Mouse (Mus musculus) forebrain, embryonic 10.5 days (tissue): Measurements from ENCODE around the gene Zfp64. TPM values are rescaled to one million over a fixed set of nuclear protein-coding genes. Genes with fewer than 3 reads are reported as not detected.
A peak's percentile ranks its signal among the peaks of the same experiment; 100 is the strongest.

ENCODE experiments used
- DNase-seq: peaks from one replicate; pipeline ENCODE4 v3.0.0-alpha.2; 2017; ENCODE audit warnings: low spot score; ENCODE audit errors: extremely low spot score
- H3K27ac ChIP-seq: fragments of 300-500 bp; sonication (generic); 2 replicates; pipeline ENCODE4 v1.5.1; 2016; ENCODE audit warnings: mild to moderate bottlenecking
- H3K27me3 ChIP-seq: fragments of 300-500 bp; sonication (generic); 2 replicates; pipeline ENCODE4 v1.6.1; 2016; ENCODE audit warnings: mild to moderate bottlenecking; ENCODE audit not compliant: poor library complexity, severe bottlenecking
- H3K36me3 ChIP-seq: fragments of 300-500 bp; sonication (generic); replicated peaks from 2 replicates; pipeline ENCODE4 v1.6.1; 2016; ENCODE audit warnings: mild to moderate bottlenecking, moderate library complexity
- H3K4me1 ChIP-seq: fragments of 300-500 bp; sonication (generic); 2 replicates; pipeline ENCODE4 v1.6.1; 2016
- H3K4me3 ChIP-seq: fragments of 300-500 bp; sonication (generic); 2 replicates; pipeline ENCODE4 v1.5.1; 2016; ENCODE audit warnings: mild to moderate bottlenecking, moderate library complexity
- H3K9me3 ChIP-seq: fragments of 300-500 bp; sonication (generic); 2 replicates; pipeline ENCODE4 v1.6.1; 2016; ENCODE audit warnings: mild to moderate bottlenecking, moderate library complexity
- WGBS: fragments of 180-500 bp; shearing (Covaris S2); methylation state at CpG from one replicate; pipeline ENCODE4 v1.1.7; 2016; 5-methylcytosine and 5-hydroxymethylcytosine counted together
- polyA plus RNA-seq: library from polyadenylated mRNA; unstranded; fragments of >200 nt; fragmentation: Nextera tagmentation; extraction: Ambion mirVana; gene quantifications from 2 replicates; pipeline ENCODE4 v1.2.1, GENCODE M21; 2016

The Zfp64 gene
- polyA plus RNA-seq, 1 experiment from 2014 or later = 35.4 TPM

DNA sequence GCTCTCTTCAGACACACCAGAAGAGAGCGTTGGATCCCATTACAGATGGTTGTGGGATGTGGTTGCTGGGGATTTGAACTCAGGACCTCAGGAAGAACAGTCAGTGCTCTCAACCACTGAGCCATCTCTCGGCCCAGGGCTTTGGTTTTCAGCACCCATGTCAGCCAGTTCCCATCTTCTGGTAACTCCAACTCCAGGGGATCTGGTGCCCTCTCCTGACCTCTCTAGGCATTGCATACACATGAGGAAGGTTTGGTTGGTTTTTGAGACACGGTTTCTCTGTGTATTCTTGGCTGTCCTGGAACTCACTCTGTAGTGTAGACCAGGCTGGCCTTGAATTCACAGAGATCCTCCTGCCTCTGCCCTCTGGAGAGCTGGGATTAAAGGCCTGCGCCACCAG, 77.2 kb downstream of the Zfp64 start:
- Histone ChIP-seq H3K9me3 (no peaks in the 10 kb centered on the region), H3K4me1 (peaks cover 5% of the 10 kb centered on the region), H3K36me3 (no peaks in the 10 kb centered on the region), H3K4me3 (no peak overlapping the region), H3K27ac (no peak overlapping the region), H3K27me3 (no peaks in the 10 kb centered on the region)
- whole genome bisulfite sequencing = 85% methylated on average over 4 of the region's 4 CpGs
- DNase-seq = no peak

DNA sequence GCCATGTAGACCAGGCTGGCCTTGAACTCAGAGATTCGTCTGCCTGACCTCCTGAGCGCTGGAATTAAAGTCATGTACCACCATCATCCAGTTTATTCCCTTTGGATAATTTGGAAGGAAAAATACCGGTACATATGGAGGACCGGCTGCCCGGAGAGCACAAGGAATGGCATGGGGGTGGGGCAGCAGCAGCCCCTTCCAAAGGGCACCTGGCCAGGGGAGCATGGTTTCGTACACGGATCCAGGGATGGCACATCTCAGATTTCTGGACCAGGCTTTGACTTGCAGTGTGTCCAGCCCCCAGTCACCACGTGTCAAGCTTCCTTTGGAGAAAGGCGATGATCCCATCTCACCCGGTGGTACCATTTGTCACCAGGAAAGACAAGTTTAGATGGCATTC, 78.8 kb downstream of the Zfp64 start:
- DNase-seq = no peak
- 94% methylated on average over 10 of the region's 10 CpGs for WGBS
- Histone ChIP-seq H3K27me3 (no peaks in the 10 kb centered on the region), H3K27ac (no peak overlapping the region), H3K9me3 (no peaks in the 10 kb centered on the region), H3K4me1 (peaks cover 21% of the 10 kb centered on the region), H3K4me3 (no peak overlapping the region), H3K36me3 (no peaks in the 10 kb centered on the region)

DNA sequence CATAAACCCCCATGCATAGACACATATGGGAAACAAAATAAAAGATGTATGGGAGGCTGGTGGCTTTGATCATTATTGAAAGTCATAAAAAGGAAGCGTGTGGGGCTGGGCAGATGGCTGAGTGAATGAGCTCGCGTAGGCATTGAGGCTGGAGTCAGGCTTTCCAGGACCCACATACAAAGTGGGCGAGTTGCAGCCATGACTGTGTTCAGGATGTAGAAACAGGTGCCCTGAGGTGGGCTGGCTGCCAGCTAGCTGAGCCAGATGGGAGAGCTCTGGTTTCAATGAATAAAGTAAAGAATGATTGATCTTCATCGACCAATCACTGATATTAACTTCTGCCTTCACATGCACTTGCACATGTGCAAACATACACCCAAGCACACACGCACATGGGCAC, 80.9 kb downstream of the Zfp64 start:
- no peaks in the 10 kb centered on the region for H3K27me3 ChIP-seq
- no peak overlapping the region for H3K4me3 ChIP-seq
- 93% methylated on average over 6 of the region's 6 CpGs for WGBS
- no peak overlapping the region for H3K27ac ChIP-seq
- peaks cover 32% of the 10 kb centered on the region for H3K4me1 ChIP-seq
- no peak for DNase-seq
- no peaks in the 10 kb centered on the region for H3K9me3 ChIP-seq
- no peaks in the 10 kb centered on the region for H3K36me3 ChIP-seq

DNA sequence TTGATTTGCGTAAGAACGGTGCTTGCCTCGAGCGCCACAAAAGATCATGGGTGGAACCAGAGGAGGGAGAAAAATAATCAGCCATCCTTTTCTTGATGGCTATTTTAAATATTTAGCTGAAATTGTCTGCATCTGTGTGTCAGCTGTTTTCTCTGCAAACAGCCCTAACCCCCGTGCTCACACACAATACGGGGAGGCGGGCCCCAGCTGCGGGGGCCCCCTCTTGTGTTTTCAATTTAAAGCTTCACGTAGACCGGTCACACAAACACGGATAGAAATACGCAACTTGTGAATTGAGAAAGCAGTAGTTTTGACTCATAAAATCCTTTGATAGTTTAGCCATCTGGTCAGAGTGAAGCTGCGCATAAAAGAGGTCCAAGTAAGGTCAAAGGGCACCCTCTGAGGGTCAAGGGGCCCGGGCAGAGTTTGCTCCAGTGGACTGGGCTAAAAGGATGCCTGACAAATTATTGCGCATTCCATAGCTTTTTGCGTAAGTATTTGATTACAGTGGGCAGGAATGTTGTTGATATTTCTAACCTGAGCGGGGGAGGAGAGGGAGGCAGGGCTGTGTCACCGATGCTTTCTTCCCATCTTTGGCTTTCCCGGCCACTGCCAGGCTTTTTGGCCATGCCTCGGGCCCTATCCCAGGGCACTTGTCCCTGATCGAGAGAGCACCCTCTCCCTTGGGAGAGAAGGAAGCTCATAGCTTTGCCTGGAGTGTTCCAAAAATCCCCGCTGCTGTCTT, 83.4 kb downstream of the Zfp64 start:
- Histone ChIP-seq H3K9me3 (no peaks in the 10 kb centered on the region), H3K36me3 (no peaks in the 10 kb centered on the region), H3K4me3 (peak overlapping the region; percentile 32), H3K4me1 (peaks cover 38% of the 10 kb centered on the region), H3K27me3 (no peaks in the 10 kb centered on the region), H3K27ac (peak overlapping the region; percentile 81)
- 18% methylated on average over 22 of the region's 22 CpGs for WGBS
- DNase-seq = peak; percentile 44

DNA sequence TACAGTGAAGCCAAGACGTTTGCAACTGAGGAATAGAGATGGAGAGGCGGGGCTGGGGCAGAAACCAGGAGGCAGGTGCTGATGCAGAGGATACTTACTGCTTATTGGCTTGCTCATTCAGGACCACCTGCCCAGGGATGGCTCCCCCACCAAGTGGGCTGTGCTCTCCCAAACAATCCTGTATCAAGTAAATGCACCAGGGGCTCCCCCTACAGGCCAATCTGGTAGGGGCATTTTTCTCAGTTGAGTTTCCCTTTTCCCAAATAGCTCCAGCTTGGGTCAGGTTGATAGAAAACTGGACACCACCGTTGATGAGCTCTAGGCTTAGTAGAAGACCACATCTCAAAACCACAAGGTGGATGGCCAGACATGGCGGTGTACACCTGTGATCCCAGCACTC, 84.9 kb downstream of the Zfp64 start:
- Histone ChIP-seq H3K36me3 (no peaks in the 10 kb centered on the region), H3K4me3 (no peak overlapping the region), H3K27ac (no peak overlapping the region), H3K4me1 (peaks cover 41% of the 10 kb centered on the region), H3K9me3 (no peaks in the 10 kb centered on the region), H3K27me3 (no peaks in the 10 kb centered on the region)
- peak; percentile 48 for DNase-seq
- 64% methylated on average over 4 of the region's 4 CpGs for WGBS

DNA sequence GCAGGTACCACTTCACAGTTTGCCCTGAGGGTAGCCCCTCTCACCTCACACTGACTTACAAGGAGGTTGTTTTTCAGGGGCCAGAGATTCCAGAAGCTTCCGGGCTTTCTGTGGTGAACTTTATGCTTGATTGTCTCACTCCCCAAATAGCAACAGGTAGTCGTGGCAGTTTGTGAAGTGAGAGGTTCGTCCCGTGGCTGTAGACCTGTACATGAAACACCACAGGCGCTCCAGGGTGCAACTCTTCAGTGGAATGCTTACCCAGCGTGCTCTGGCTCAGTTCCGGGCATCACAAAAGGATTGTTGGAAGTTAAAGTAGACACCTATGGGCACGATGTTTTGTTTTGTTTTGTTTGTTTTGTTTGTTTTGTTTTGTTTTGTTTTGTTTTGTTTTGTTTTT, 88.4 kb downstream of the Zfp64 start:
- H3K27ac ChIP-seq = no peak overlapping the region
- no peaks in the 10 kb centered on the region for H3K36me3 ChIP-seq
- 86% methylated on average over 8 of the region's 8 CpGs for WGBS
- H3K27me3 ChIP-seq = no peaks in the 10 kb centered on the region
- DNase-seq = no peak
- H3K4me1 ChIP-seq = peaks cover 34% of the 10 kb centered on the region
- H3K9me3 ChIP-seq = no peaks in the 10 kb centered on the region
- no peak overlapping the region for H3K4me3 ChIP-seq

DNA sequence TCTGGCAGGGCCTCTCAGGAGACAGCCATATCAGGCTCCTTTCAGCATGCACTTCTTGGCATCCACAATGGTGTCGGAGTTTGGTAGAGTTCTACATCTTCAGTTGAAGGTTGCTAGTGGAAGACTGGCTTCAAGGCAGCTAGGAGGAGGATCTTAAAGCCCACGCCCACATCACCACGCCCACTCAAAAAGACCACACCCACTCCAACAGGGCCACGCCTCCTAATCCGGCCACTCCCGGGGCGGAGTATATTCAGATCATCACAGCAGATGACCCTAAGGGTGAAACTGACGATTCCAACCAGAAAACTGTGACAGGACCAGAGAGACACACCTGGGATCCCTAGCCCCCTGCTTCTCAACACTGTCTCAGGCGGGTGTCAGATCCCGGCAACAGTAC, 89.0 kb downstream of the Zfp64 start:
- Histone ChIP-seq H3K27me3 (no peaks in the 10 kb centered on the region), H3K4me3 (no peak overlapping the region), H3K9me3 (no peaks in the 10 kb centered on the region), H3K27ac (no peak overlapping the region), H3K36me3 (no peaks in the 10 kb centered on the region), H3K4me1 (peaks cover 31% of the 10 kb centered on the region)
- WGBS = 78% methylated on average over 10 of the region's 10 CpGs
- no peak for DNase-seq

DNA sequence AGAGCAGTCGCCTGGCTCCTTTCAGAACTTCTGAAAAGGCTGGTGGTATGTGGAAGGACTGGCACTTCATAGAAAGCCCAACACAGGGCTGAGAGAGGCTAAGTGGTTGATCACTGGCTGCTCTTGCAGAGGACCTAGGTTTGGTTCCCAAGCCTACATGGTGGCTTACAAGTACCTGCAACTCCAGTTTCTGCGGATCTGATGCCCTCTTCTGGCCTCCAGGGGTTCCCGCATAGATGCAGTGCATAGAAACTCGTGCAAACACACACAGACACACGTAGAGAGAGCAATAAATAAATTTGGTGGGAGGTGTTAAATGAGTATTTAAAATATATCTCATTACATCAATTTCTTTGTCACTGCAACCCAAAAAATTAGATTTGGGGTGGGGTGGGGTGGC, 90.5 kb downstream of the Zfp64 start:
- Histone ChIP-seq H3K4me1 (peaks cover 37% of the 10 kb centered on the region), H3K4me3 (no peak overlapping the region), H3K27me3 (no peaks in the 10 kb centered on the region), H3K36me3 (no peaks in the 10 kb centered on the region), H3K9me3 (no peaks in the 10 kb centered on the region), H3K27ac (no peak overlapping the region)
- 85% methylated on average over 5 of the region's 5 CpGs for WGBS
- no peak for DNase-seq

DNA sequence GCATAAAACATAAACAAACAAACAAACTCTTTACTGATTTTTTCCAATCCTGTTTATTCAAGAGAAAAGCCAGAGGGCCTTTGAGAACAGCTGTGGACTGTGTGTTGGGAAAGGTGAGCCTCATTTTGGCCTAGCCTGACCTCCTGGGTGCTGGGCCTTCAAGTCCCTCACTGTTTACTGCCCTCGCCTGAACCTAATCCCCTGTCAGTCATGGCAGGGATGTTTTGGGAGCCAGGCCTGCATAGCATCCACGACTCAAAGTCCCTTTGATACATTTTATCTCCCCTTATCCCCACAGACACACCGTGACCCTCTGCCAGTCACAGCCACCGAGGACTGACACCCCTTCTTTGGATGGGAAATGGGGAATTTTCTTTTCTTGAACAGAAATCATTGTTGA, 92.7 kb downstream of the Zfp64 start:
- no peaks in the 10 kb centered on the region for H3K36me3 ChIP-seq
- no peak overlapping the region for H3K4me3 ChIP-seq
- DNase-seq = no peak
- H3K27me3 ChIP-seq = peaks cover 9% of the 10 kb centered on the region
- H3K4me1 ChIP-seq = peaks cover 44% of the 10 kb centered on the region
- H3K27ac ChIP-seq = peak overlapping the region; percentile 60; the same call in 1 of the 2 replicates
- no peaks in the 10 kb centered on the region for H3K9me3 ChIP-seq
- 10% methylated on average over 4 of the region's 4 CpGs for WGBS

DNA sequence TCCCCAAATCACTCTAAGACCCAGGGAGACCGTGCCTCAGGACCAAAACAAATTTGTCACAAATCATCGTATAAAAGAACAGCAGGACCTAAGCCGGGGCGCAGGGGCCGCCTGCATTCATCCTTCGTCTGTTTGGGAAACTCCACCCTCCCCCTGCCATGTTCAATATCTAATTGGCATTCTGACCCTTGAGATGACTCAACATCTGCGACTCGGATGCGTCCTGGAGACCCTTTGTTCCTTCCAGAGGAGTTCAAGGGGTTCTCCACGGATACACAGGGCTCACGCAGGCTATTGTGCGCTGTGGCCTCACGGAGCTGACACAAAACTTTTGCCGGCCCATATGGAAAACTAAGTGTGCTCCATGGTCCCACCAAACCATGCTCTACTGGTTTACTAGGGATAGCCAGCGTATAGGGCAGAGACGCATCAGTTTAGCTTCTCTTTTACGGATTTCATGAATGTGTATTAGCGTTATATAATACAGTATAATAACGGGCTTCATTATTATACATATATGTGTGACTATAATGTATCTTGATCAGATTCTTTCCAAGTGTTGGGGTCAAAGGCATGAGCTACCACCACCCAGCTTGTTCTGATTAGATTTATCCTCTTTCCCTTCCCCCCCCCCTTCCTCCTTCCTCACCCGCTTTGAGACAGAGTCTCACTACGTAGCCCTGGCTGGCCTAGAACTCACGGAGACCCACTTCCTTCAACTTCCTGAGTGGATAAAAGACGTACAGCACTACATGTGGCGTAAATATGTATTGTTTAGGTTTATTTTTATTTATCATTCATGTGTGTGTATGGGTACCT, 94.3 kb downstream of the Zfp64 start:
- Histone ChIP-seq H3K27ac (peak overlapping the region; percentile 81), H3K9me3 (no peaks in the 10 kb centered on the region), H3K4me3 (peak overlapping the region; percentile 29), H3K27me3 (peaks cover 21% of the 10 kb centered on the region), H3K36me3 (no peaks in the 10 kb centered on the region), H3K4me1 (peaks cover 40% of the 10 kb centered on the region)
- DNase-seq = peak; percentile 72
- WGBS = 31% methylated on average over 24 of the region's 24 CpGs

DNA sequence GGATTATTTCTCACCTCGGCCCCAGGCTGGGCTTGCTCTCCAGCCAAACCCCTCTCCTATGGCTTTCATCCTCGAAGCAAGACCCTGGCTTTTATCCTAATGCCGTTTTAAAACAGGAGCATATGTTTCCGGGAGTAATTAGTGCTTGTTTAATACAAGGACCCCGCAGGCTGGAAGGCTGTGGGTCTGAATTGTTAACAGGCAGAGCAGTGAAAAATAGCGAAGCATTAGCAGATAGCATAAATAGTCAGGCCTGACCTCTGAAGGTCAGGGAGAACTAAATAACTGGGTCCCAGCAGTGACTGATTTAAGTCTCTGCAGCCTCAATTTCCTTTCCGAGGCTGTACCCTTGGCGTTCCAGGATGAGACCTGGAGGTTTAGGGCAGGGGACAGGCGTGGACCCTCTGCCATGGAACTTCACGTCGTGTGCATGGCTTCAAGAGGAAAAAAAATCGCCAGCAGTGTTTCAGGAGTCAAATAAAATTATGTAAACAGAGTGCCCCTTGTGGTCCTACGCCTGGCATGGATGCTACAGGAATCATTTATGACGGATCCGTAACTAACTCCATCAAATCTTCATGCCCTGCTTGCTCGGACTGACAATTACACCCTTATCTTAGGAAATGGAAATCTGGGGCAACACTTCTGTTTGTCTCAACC, 95.2 kb downstream of the Zfp64 start:
- H3K27me3 ChIP-seq = peaks cover 28% of the 10 kb centered on the region
- H3K9me3 ChIP-seq = no peaks in the 10 kb centered on the region
- 17% methylated on average over 16 of the region's 16 CpGs for WGBS
- H3K4me3 ChIP-seq = peak overlapping the region; percentile 13; the same call in 1 of the 2 replicates
- peaks cover 40% of the 10 kb centered on the region for H3K4me1 ChIP-seq
- H3K36me3 ChIP-seq = no peaks in the 10 kb centered on the region
- peak overlapping the region; percentile 81 for H3K27ac ChIP-seq
- peak; percentile 42 for DNase-seq

DNA sequence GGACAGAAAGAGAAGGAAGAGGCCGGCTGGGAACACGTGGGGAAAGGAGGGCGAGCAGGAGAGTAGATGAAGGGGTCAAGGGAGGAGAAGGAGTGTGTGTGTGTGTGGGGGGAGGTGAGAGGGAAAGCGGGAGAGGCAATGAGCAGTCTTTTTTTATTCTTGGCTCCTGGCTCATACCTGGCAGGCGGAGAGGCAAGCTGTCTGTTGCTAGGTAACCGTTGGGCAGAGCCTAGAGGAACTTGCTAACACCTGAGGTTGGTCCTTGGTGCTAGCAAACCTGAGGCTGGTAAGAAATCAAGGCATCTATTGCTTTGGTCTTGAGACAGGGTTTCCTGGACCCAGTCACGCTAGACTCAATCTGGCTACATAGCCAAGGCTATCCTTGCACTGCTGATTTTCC, 98.7 kb downstream of the Zfp64 start:
- H3K9me3 ChIP-seq = no peaks in the 10 kb centered on the region
- WGBS = 66% methylated on average over 7 of the region's 7 CpGs
- 0 out of 2 replicates have a peak overlapping the region, but pooled peaks have one; percentile 13 for H3K27ac ChIP-seq
- H3K4me3 ChIP-seq = no peak overlapping the region
- no peaks in the 10 kb centered on the region for H3K36me3 ChIP-seq
- no peak for DNase-seq
- H3K27me3 ChIP-seq = peaks cover 28% of the 10 kb centered on the region
- H3K4me1 ChIP-seq = peaks cover 30% of the 10 kb centered on the region

DNA sequence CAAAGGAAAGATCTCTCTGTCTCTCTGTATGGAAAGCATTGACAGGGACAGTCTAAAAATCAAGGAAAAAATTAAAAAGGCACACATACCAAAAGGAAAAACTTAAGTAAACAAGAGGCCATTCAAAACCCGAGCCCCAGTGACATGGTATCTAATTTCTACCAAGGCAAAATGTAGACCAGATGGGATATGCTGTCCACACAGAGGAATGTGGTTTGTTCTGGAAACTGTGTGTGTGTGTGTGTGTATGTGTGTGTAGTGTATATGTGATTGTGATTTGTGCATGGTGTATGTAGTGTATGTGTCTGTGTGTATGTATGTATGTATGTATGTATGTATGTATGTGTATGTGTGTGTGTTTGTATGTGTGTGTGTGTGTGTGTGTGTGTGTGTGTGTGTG, 100.6 kb downstream of the Zfp64 start:
- Histone ChIP-seq H3K4me1 (peaks cover 17% of the 10 kb centered on the region), H3K27ac (no peak overlapping the region), H3K36me3 (no peaks in the 10 kb centered on the region), H3K27me3 (peaks cover 28% of the 10 kb centered on the region), H3K9me3 (no peaks in the 10 kb centered on the region), H3K4me3 (no peak overlapping the region)
- no peak for DNase-seq
- WGBS = 55% methylated on average over 1 of the region's 1 CpGs
